Mouse (Mus musculus) MEL (cell line): Measurements from ENCODE around the gene Amotl1. TPM values are rescaled to one million over a fixed set of nuclear protein-coding genes. Genes with fewer than 3 reads are reported as not detected.

Experiments
- DNase-seq: peaks from one replicate; pipeline ENCODE4 v3.0.0; 2011; ENCODE audit warnings: low read depth, low spot score
- H3K27ac ChIP-seq: 2 replicates; pipeline ENCODE4 v1.5.1; 2012; ENCODE audit warnings: low read depth, mild to moderate bottlenecking, control low read depth, low read length, moderate library complexity; ENCODE audit not compliant: control insufficient read depth
- H3K27me3 ChIP-seq, 2 experiments: fragments of 150-350 bp in 1 of 2; sonication (generic) in 1 of 2; 2 replicates each; pipeline ENCODE4 v1.6.1; 2012; ENCODE audit warnings: low read length in 2 of 2, mild to moderate bottlenecking in 2 of 2, improper control_type of control experiment in 1 of 2, moderate library complexity in 1 of 2; ENCODE audit not compliant: insufficient read depth in 2 of 2, control insufficient read depth in 1 of 2
- H3K36me3 ChIP-seq, 2 experiments: 2 replicates each; pipeline ENCODE4 v1.6.1; 2012 to 2014; ENCODE audit warnings: low read length in 2 of 2, improper control_type of control experiment in 1 of 2, inconsistent platforms in 1 of 2, mild to moderate bottlenecking in 1 of 2; ENCODE audit not compliant: insufficient read depth in 2 of 2, control insufficient read depth in 1 of 2
- H3K4me1 ChIP-seq, 2 experiments: fragments of 150-350 bp in 1 of 2; sonication (generic) in 1 of 2; 2 replicates each; pipeline ENCODE4 v1.6.1; 2012; ENCODE audit warnings: low read length in 2 of 2, improper control_type of control experiment in 1 of 2, mild to moderate bottlenecking in 1 of 2; ENCODE audit not compliant: insufficient read depth in 2 of 2, control insufficient read depth in 1 of 2
- H3K4me3 ChIP-seq, 2 experiments: fragments of 150-350 bp in 1 of 2; sonication (generic) in 1 of 2; 2 replicates each; pipeline ENCODE4 v1.5.1; 2012; ENCODE audit warnings: low read depth in 2 of 2, low read length in 2 of 2, mild to moderate bottlenecking in 2 of 2, moderate library complexity in 2 of 2, control low read depth in 1 of 2, improper control_type of control experiment in 1 of 2; ENCODE audit not compliant: control insufficient read depth in 1 of 2, insufficient read depth in 1 of 2
- H3K79me2 ChIP-seq: 2 replicates; pipeline ENCODE4 v1.6.1; 2012; ENCODE audit warnings: mild to moderate bottlenecking, low read length, moderate library complexity; ENCODE audit not compliant: control insufficient read depth, poor library complexity, insufficient read depth
- H3K9ac ChIP-seq: 2 replicates; pipeline ENCODE4 v1.6.1; 2012; ENCODE audit warnings: low read depth, mild to moderate bottlenecking, control low read depth, low read length, moderate library complexity; ENCODE audit not compliant: control insufficient read depth, poor library complexity, severe bottlenecking
- H3K9me3 ChIP-seq: fragments of 150-350 bp; sonication (generic); replicated peaks from 2 replicates; pipeline ENCODE4 v1.6.1; 2012; ENCODE audit warnings: mild to moderate bottlenecking, low read length, improper control_type of control experiment, moderate library complexity; ENCODE audit not compliant: insufficient read depth
- CHD1 ChIP-seq: IDR thresholded peaks from 2 replicates; pipeline ENCODE4 v1.6.1; 2012; ENCODE audit warnings: low read depth, mild to moderate bottlenecking, inconsistent platforms, low read length, improper control_type of control experiment
- CHD2 ChIP-seq: IDR thresholded peaks from 2 replicates; pipeline ENCODE4 v1.6.1; 2011; ENCODE audit warnings: low read length, improper control_type of control experiment
- EP300 ChIP-seq, 2 experiments: IDR thresholded peaks; 2 replicates each; pipeline ENCODE4 v1.6.1; 2011; ENCODE audit warnings: improper control_type of control experiment in 2 of 2, low read length in 2 of 2, low read depth in 1 of 2, mild to moderate bottlenecking in 1 of 2
- ETS1 ChIP-seq: IDR thresholded peaks from 2 replicates; pipeline ENCODE4 v1.6.1; 2012; ENCODE audit warnings: low read depth, mild to moderate bottlenecking, inconsistent platforms, low read length, improper control_type of control experiment, moderate library complexity
- GABPA ChIP-seq: IDR thresholded peaks from 2 replicates; pipeline ENCODE4 v1.6.1; 2012; ENCODE audit warnings: low read depth, mild to moderate bottlenecking, inconsistent platforms, low read length, improper control_type of control experiment, moderate library complexity
- GATA1 ChIP-seq: IDR thresholded peaks from 2 replicates; pipeline ENCODE4 v1.6.1; 2011; ENCODE audit warnings: low read depth, low read length, improper control_type of control experiment
- HCFC1 ChIP-seq: IDR thresholded peaks from 2 replicates; pipeline ENCODE4 v1.6.1; 2012; ENCODE audit warnings: low read depth, mild to moderate bottlenecking, inconsistent platforms, low read length, improper control_type of control experiment, moderate library complexity
- MAX ChIP-seq: IDR thresholded peaks from 2 replicates; pipeline ENCODE4 v1.6.1; 2011; ENCODE audit warnings: low read length, improper control_type of control experiment
- MAZ ChIP-seq: IDR thresholded peaks from 2 replicates; pipeline ENCODE4 v1.6.1; 2012; ENCODE audit warnings: low read depth, mild to moderate bottlenecking, inconsistent platforms, low read length, improper control_type of control experiment
- MEF2A ChIP-seq: IDR thresholded peaks from 2 replicates; pipeline ENCODE4 v1.6.1; 2014; ENCODE audit warnings: low read depth, mild to moderate bottlenecking, inconsistent platforms, low read length, improper control_type of control experiment; ENCODE audit not compliant: poor library complexity, insufficient replicate concordance, severe bottlenecking; ENCODE audit errors: extremely low read depth
- MXI1 ChIP-seq: IDR thresholded peaks from 2 replicates; pipeline ENCODE4 v1.6.1; 2011; ENCODE audit warnings: mild to moderate bottlenecking, low read depth, low read length, improper control_type of control experiment
- MYB ChIP-seq: IDR thresholded peaks from 2 replicates; pipeline ENCODE4 v1.6.1; 2011; ENCODE audit warnings: mild to moderate bottlenecking, low read depth, low read length, improper control_type of control experiment
- NELFE ChIP-seq: IDR thresholded peaks from 2 replicates; pipeline ENCODE4 v1.6.1; 2011; ENCODE audit warnings: low read depth, low read length, improper control_type of control experiment
- POLR2A ChIP-seq, 2 experiments: IDR thresholded peaks; 2 replicates each; pipeline ENCODE4 v1.6.1; 2011 to 2012; ENCODE audit warnings: low read length in 2 of 2, mild to moderate bottlenecking in 2 of 2, control low read depth in 1 of 2, improper control_type of control experiment in 1 of 2, low read depth in 1 of 2, moderate library complexity in 1 of 2; ENCODE audit not compliant: control insufficient read depth in 1 of 2, insufficient read depth in 1 of 2, poor library complexity in 1 of 2
- POLR2AphosphoS2 ChIP-seq: IDR thresholded peaks from 2 replicates; pipeline ENCODE4 v1.6.1; 2011; ENCODE audit warnings: low read length, improper control_type of control experiment
- RAD21 ChIP-seq: IDR thresholded peaks from 2 replicates; pipeline ENCODE4 v1.6.1; 2011; ENCODE audit warnings: mild to moderate bottlenecking, low read depth, low read length, improper control_type of control experiment
- RCOR1 ChIP-seq: IDR thresholded peaks from 2 replicates; pipeline ENCODE4 v1.6.1; 2012; ENCODE audit warnings: low read depth, mild to moderate bottlenecking, inconsistent platforms, low read length, improper control_type of control experiment
- SIN3A ChIP-seq: IDR thresholded peaks from 2 replicates; pipeline ENCODE4 v1.6.1; 2012; ENCODE audit warnings: low read length, improper control_type of control experiment, inconsistent platforms
- SMC3 ChIP-seq: IDR thresholded peaks from 2 replicates; pipeline ENCODE4 v1.6.1; 2011; ENCODE audit warnings: low read depth, low read length, improper control_type of control experiment
- TBP ChIP-seq: IDR thresholded peaks from 2 replicates; pipeline ENCODE4 v1.8.0; 2011; ENCODE audit warnings: low read depth, low read length, improper control_type of control experiment
- TCF12 ChIP-seq: IDR thresholded peaks from 2 replicates; pipeline ENCODE4 v1.6.1; 2014; ENCODE audit warnings: low read depth, mild to moderate bottlenecking, inconsistent platforms, low read length, improper control_type of control experiment, moderate library complexity
- UBTF ChIP-seq: IDR thresholded peaks from 2 replicates; pipeline ENCODE4 v1.6.1; 2012; ENCODE audit warnings: low read depth, mild to moderate bottlenecking, inconsistent platforms, low read length, improper control_type of control experiment, moderate library complexity, borderline replicate concordance; ENCODE audit not compliant: insufficient read depth
- USF2 ChIP-seq, 2 experiments: IDR thresholded peaks; 2 replicates each; pipeline ENCODE4 v1.6.1; 2011 to 2012; ENCODE audit warnings: improper control_type of control experiment in 2 of 2, low read length in 2 of 2, borderline replicate concordance in 1 of 2, inconsistent platforms in 1 of 2, low read depth in 1 of 2, mild to moderate bottlenecking in 1 of 2; ENCODE audit not compliant: insufficient read depth in 1 of 2
- ZMIZ1 ChIP-seq: IDR thresholded peaks from 2 replicates; pipeline ENCODE4 v1.6.1; 2012; ENCODE audit warnings: low read depth, mild to moderate bottlenecking, inconsistent platforms, low read length, improper control_type of control experiment, moderate library complexity
- polyA plus RNA-seq, 2 experiments: library from polyadenylated mRNA; stranded (reverse) in 1 of 2; unstranded in 1 of 2; fragments of >175 nt in 1 of 2; fragments of >200 nt in 1 of 2; gene quantifications; 2 replicates each; pipeline versions ENCODE4 v1.2.1 to v1.2.4; 2012; ENCODE audit warnings: low replicate concordance in 2 of 2, low read depth in 1 of 2; ENCODE audit not compliant: insufficient read length in 2 of 2, insufficient read depth in 1 of 2, missing spikeins in 1 of 2
- total RNA-seq: library from RNA; depleted of rRNA; stranded (reverse); fragments of 300-350 nt; gene quantifications from 2 replicates; pipeline ENCODE4 v1.2.3, GENCODE M21; 2012

Amotl1 gene
- total and polyA plus RNA-seq, 3 experiments, result 7.4 to 9.3 TPM; not detected in 1

GRCm38 (mm10) chr9:14597429-14597828 is 47.4 kb downstream of the Amotl1 start:
- Histone ChIP-seq H3K36me3 (peaks cover 0 to 2% of the 10 kb centered on the region in 2 experiments; a peak in 1 of 4 replicates), H3K27ac (no peak overlapping the region), H3K4me1 (peaks cover 0 to 2% of the 10 kb centered on the region in 2 experiments; a peak in 3 of 4 replicates), H3K79me2 (no peaks in the 10 kb centered on the region), H3K9me3 (no peaks in the 10 kb centered on the region), H3K4me3 (no peak overlapping the region), H3K9ac (no peak overlapping the region), H3K27me3 (no peaks in the 10 kb centered on the region)
- no peak for TF ChIP-seq POLR2A (IDR thresholded peaks at IDR 0.05; ENCODE audit: control insufficient read depth in 1 of 2, insufficient read depth in 1 of 2, low read depth in 1 of 2, low read length in 2 of 2, poor library complexity in 1 of 2)
- TF ChIP-seq EP300 (IDR thresholded peaks at IDR 0.05; ENCODE audit: low read depth in 1 of 2, low read length in 2 of 2), result peak; percentile 50 to 73; a peak in 3 of 4 replicates
- TF ChIP-seq GABPA, result no peak
- TF ChIP-seq CHD2, result no peak
- no peak for TF ChIP-seq RAD21
- TF ChIP-seq RCOR1, result peak; percentile 23; the same call in 1 of the 2 replicates
- TF ChIP-seq ETS1, result peak; percentile 66; the same call in 1 of the 2 replicates
- peak; percentile 43; the same call in 1 of the 2 replicates for TF ChIP-seq GATA1
- TF ChIP-seq HCFC1, result no peak
- no peak for TF ChIP-seq MAZ
- TF ChIP-seq TCF12, result peak; percentile 74
- TF ChIP-seq NELFE, result no peak
- no peak for TF ChIP-seq MYB
- no peak for TF ChIP-seq USF2 (IDR thresholded peaks at IDR 0.05; ENCODE audit: borderline replicate concordance in 1 of 2, insufficient read depth in 1 of 2, low read depth in 1 of 2, low read length in 2 of 2)
- no peak for TF ChIP-seq CHD1
- TF ChIP-seq SMC3, result no peak
- no peak for TF ChIP-seq POLR2AphosphoS2
- DNase-seq, result no peak

GRCm38 (mm10) chr9:14596858-14597257 is 48.0 kb downstream of the Amotl1 start:
- Histone ChIP-seq H3K79me2 (no peaks in the 10 kb centered on the region), H3K27ac (no peak overlapping the region), H3K9ac (no peak overlapping the region), H3K27me3 (no peaks in the 10 kb centered on the region), H3K4me3 (no peak overlapping the region), H3K36me3 (peaks cover 0 to 2% of the 10 kb centered on the region in 2 experiments; a peak in 1 of 4 replicates), H3K4me1 (peaks cover 0 to 2% of the 10 kb centered on the region in 2 experiments; a peak in 3 of 4 replicates), H3K9me3 (no peaks in the 10 kb centered on the region)
- TF ChIP-seq RCOR1 (no peak), USF2 (IDR thresholded peaks at IDR 0.05; ENCODE audit: borderline replicate concordance in 1 of 2, insufficient read depth in 1 of 2, low read depth in 1 of 2, low read length in 2 of 2) (no peak), ZMIZ1 (no peak), NELFE (no peak), MEF2A (no peak), TBP (no peak), SIN3A (no peak), MAX (no peak; the same call in 1 of the 2 replicates), UBTF (no peak), MXI1 (no peak)
- DNase-seq, result no peak
